9 mouse cellular contexts compared by ENCODE assay signal in the genomic region with DNA sequence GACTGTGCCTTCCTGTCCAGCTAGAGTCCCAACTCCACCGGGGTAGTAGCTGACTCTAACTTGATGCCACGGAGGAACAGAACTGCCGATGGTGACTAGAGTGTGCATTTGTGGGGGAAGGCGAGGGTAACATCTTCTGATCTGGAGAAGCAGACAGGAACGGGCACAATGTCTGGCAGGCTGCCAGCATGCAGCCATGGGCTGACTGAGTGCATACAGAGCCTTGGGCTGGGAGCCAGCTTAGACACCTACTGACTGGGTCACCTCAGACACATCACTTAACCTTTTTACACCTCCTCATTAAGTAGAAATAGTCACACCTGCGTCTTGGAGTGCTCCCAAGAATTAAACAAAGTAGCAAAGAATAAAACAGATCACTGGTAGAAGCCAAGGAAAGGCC. TPM values are rescaled to one million over a fixed set of nuclear protein-coding genes. Genes with fewer than 3 reads are reported as not detected.
A peak's percentile ranks its signal among the peaks of the same experiment; 100 is the strongest.
DNase-seq lines count a peak whose midpoint lies in the region; ATAC-seq lines count a peak whose summit lies in the region.
"Had no signal": no experiment of that assay in that cellular context is flagged by ENCODE, and none has a peak within 500 bp of the region (broad histone marks: within the 10 kb centered on the region; RNA-seq: fewer than 3 reads in every experiment).

No protein-coding gene starts in this region.

- no peaks in the 10 kb centered on the region for H3K9me3 ChIP-seq in heart, embryonic 15.5 days (replicated peaks)
- H3K9me3 ChIP-seq in kidney, embryonic 15.5 days (replicated peaks) = no peaks in the 10 kb centered on the region
- H3K9me3 ChIP-seq: liver, embryonic 13.5 days had no signal

- no peaks in the 10 kb centered on the region for H3K27me3 ChIP-seq in heart, embryonic 15.5 days
- no peaks in the 10 kb centered on the region for H3K27me3 ChIP-seq in kidney, embryonic 15.5 days
- H3K27me3 ChIP-seq: liver, embryonic 13.5 days had no signal

- peak overlapping the region; percentile 19; the same call in 1 of the 2 replicates for H3K4me2 ChIP-seq in heart, embryonic 15.5 days
- no peak overlapping the region for H3K4me2 ChIP-seq in kidney, embryonic 15.5 days
- H3K4me2 ChIP-seq: liver, embryonic 13.5 days had no signal

- no peak overlapping the region; the same call in 1 of the 2 replicates for H3K27ac ChIP-seq in heart, embryonic 15.5 days
- H3K27ac ChIP-seq in kidney, embryonic 15.5 days = no peak overlapping the region
- H3K27ac ChIP-seq: liver, embryonic 13.5 days had no signal

- no peak overlapping the region for H3K9ac ChIP-seq in heart, embryonic 15.5 days
- no peak overlapping the region for H3K9ac ChIP-seq in kidney, embryonic 15.5 days
- H3K9ac ChIP-seq: liver, embryonic 13.5 days had no signal

- no peak for DNase-seq in heart, adult 8-10 months (ENCODE audit: low spot score)
- DNase-seq in 416B (ENCODE audit: low read depth) = peak; percentile 76
- peak; percentile 68 to 82 for DNase-seq in adrenal gland, adult (ENCODE audit: inconsistent age in 2 of 2, low spot score in 1 of 2)
- peak; percentile 58 for DNase-seq in ovary, postnatal 36 days (ENCODE audit: low spot score)
- no peak for DNase-seq in cerebellum, adult 8-10 months
- no peak for DNase-seq in thymus, postnatal 25 days
- DNase-seq: liver, embryonic 13.5 days had no signal

- peak; percentile 55; the same call in 1 of the 2 replicates for ATAC-seq in heart, embryonic 15.5 days (replicated peaks; ENCODE audit: insufficient number of reproducible peaks, insufficient read depth, low FRiP score, low read depth)
- 0 out of 2 replicates have a peak, but pooled peaks have one; percentile 33 for ATAC-seq in kidney, embryonic 15.5 days (replicated peaks; ENCODE audit: low FRiP score)

- no peak overlapping the region for H3K4me3 ChIP-seq in heart, embryonic 15.5 days
- no peak overlapping the region for H3K4me3 ChIP-seq in kidney, embryonic 15.5 days (replicated peaks)
- H3K4me3 ChIP-seq: liver, embryonic 13.5 days had no signal

- no peaks in the 10 kb centered on the region for H3K36me3 ChIP-seq in heart, embryonic 15.5 days
- no peaks in the 10 kb centered on the region for H3K36me3 ChIP-seq in kidney, embryonic 15.5 days
- H3K36me3 ChIP-seq: liver, embryonic 13.5 days had no signal

- 15% methylated on average over 6 of the region's 6 CpGs for WGBS in heart, embryonic 15.5 days
- WGBS in kidney, embryonic 15.5 days = 53% methylated on average over 6 of the region's 6 CpGs

- peaks cover 26% of the 10 kb centered on the region for H3K4me1 ChIP-seq in heart, embryonic 15.5 days (replicated peaks)
- peaks cover 21% of the 10 kb centered on the region for H3K4me1 ChIP-seq in kidney, embryonic 15.5 days
- H3K4me1 ChIP-seq: liver, embryonic 13.5 days had no signal

RNA-seq across cellular contexts. Expression of gene Wwc2, which starts 28.7 kb away (rescaled TPM):
- polyA plus RNA-seq in heart, embryonic 15.5 days (2015; fragmentation: Nextera tagmentation; extraction: Ambion mirVana) = 11.7 and 12.3 TPM in 2 replicates
- 10 to 100 TPM; 24.1 to 25.3 (median 24.6) TPM for total RNA-seq in heart, adult 8-10 months (2022)
- polyA plus RNA-seq in kidney, embryonic 15.5 days (2015; fragmentation: Nextera tagmentation; extraction: Ambion mirVana) = 16.3 and 18.0 TPM in 2 replicates

Comparison
In these comparisons a context has a peak if more than half of its experiments do, and no peak if none do; other contexts are left out.
1. DNase-seq: peak in 416B (single experiment), adrenal gland, adult (2 of 2) and ovary, postnatal 36 days (single experiment); none in heart, adult 8-10 months (single experiment), cerebellum, adult 8-10 months (single experiment) and thymus, postnatal 25 days (single experiment).